Mouse (Mus musculus) cerebellum, adult 2 months (tissue): Measurements from ENCODE around the gene Ggta1. TPM values are rescaled to one million over a fixed set of nuclear protein-coding genes. Genes with fewer than 3 reads are reported as not detected.

Experiments
- DNase-seq, 2 experiments: peaks; one replicate each; pipeline ENCODE4 v3.0.0; 2021
- H3K27ac ChIP-seq: fragments of 200-500 bp; 2 replicates; pipeline ENCODE4 v1.5.1; 2012; ENCODE audit warnings: low read length, control low read depth, inconsistent platforms; ENCODE audit not compliant: insufficient read depth
- H3K27me3 ChIP-seq: fragments of 200-500 bp; 2 replicates; pipeline ENCODE4 v1.6.1; 2012; ENCODE audit warnings: inconsistent platforms, mild to moderate bottlenecking, low read length, moderate library complexity; ENCODE audit not compliant: control insufficient read depth, insufficient read depth
- H3K4me1 ChIP-seq: fragments of 200-500 bp; 2 replicates; pipeline ENCODE4 v1.6.1; 2011; ENCODE audit warnings: low read length; ENCODE audit not compliant: control insufficient read depth, insufficient read depth
- H3K4me3 ChIP-seq: fragments of 200-500 bp; replicated peaks from 2 replicates; pipeline ENCODE3; 2011; ENCODE audit warnings: mild to moderate bottlenecking, low read depth, low read length, control low read depth; ENCODE audit not compliant: insufficient read depth
- CTCF ChIP-seq: fragments of 200-500 bp; IDR thresholded peaks from 2 replicates; pipeline ENCODE4 v1.5.1; 2011; ENCODE audit warnings: low read depth, mild to moderate bottlenecking, control low read depth, low read length, moderate library complexity, borderline replicate concordance; ENCODE audit not compliant: insufficient read depth
- POLR2A ChIP-seq: fragments of 200-500 bp; IDR thresholded peaks from 2 replicates; pipeline ENCODE4 v1.6.1; 2011; ENCODE audit warnings: low read length, control low read depth, borderline replicate concordance; ENCODE audit not compliant: insufficient read depth
- WGBS: fragments of 180-500 bp; shearing (Covaris S2); methylation state at CpG from one replicate; pipeline ENCODE4 v1.1.7; 2018; 5-methylcytosine and 5-hydroxymethylcytosine counted together
- polyA plus RNA-seq: library from polyadenylated mRNA; depleted of rRNA; stranded (reverse); fragments of >200 nt; gene quantifications from 2 replicates; pipeline ENCODE4 v1.2.3, GENCODE M21; 2012; rRNA removed

The Ggta1 gene
- polyA plus RNA-seq = 1.2 and 1.5 TPM in 2 replicates

GRCm38 (mm10) chr2:35462791-35463281, at the start of gene Ggta1:
TSS of gene Ggta1 (minus strand) at chr2:35463231.
- WGBS = 34% methylated on average over 7 of the region's 7 CpGs
- no peak for TF ChIP-seq CTCF
- no peaks in the 10 kb centered on the region; the same call in 1 of the 2 replicates for H3K27me3 ChIP-seq
- peaks cover 2% of the 10 kb centered on the region for H3K4me1 ChIP-seq
- H3K4me3 ChIP-seq = peak within 1 kb of the TSS; percentile 56
- no peak for DNase-seq
- H3K27ac ChIP-seq = no peak within 1 kb of the TSS

- Histone ChIP-seq H3K27me3 (no peaks in the 10 kb centered on the region), H3K4me3 (no peak overlapping the region), H3K27ac (no peak overlapping the region), H3K4me1 (no peaks in the 10 kb centered on the region)
- over 99% methylated on average over 4 of the region's 4 CpGs for WGBS
- TF ChIP-seq CTCF (no peak), POLR2A (no peak)
- DNase-seq = no peak
Observed at GRCm38 (mm10) chr2:35512226-35512625, 49.2 kb upstream of the Ggta1 start.

GRCm38 (mm10) chr2:35510920-35511319, 47.9 kb upstream of the Ggta1 start:
- no peaks in the 10 kb centered on the region for H3K4me1 ChIP-seq
- no peak overlapping the region for H3K27ac ChIP-seq
- WGBS = 80% methylated on average over 1 of the region's 1 CpGs
- H3K4me3 ChIP-seq = no peak overlapping the region
- H3K27me3 ChIP-seq = no peaks in the 10 kb centered on the region
- TF ChIP-seq CTCF (no peak), POLR2A (no peak)
- DNase-seq = no peak

GRCm38 (mm10) chr2:35509888-35510287, 46.9 kb upstream of the Ggta1 start:
- no peak for DNase-seq
- 86% methylated on average over 4 of the region's 4 CpGs for WGBS
- no peak for TF ChIP-seq CTCF
- TF ChIP-seq POLR2A = no peak
- H3K4me1 ChIP-seq = no peaks in the 10 kb centered on the region
- no peaks in the 10 kb centered on the region for H3K27me3 ChIP-seq
- H3K27ac ChIP-seq = no peak overlapping the region
- no peak overlapping the region for H3K4me3 ChIP-seq

GRCm38 (mm10) chr2:35509343-35509667, 46.3 kb upstream of the Ggta1 start:
- TF ChIP-seq POLR2A = no peak
- TF ChIP-seq CTCF = no peak
- Histone ChIP-seq H3K4me1 (no peaks in the 10 kb centered on the region), H3K27ac (no peak overlapping the region), H3K27me3 (no peaks in the 10 kb centered on the region), H3K4me3 (no peak overlapping the region)
- WGBS = 71% methylated on average over 6 of the region's 6 CpGs
- no peak for DNase-seq

- peak in 1 of 2 experiments; percentile 5 for DNase-seq
- TF ChIP-seq POLR2A (no peak), CTCF (no peak)
- no peaks in the 10 kb centered on the region for H3K27me3 ChIP-seq
- H3K4me1 ChIP-seq = no peaks in the 10 kb centered on the region
- 26% methylated on average over 10 of the region's 10 CpGs for WGBS
- H3K4me3 ChIP-seq = no peak overlapping the region
- no peak overlapping the region for H3K27ac ChIP-seq
Observed at GRCm38 (mm10) chr2:35508597-35509342, 45.7 kb upstream of the Ggta1 start.

- Histone ChIP-seq H3K27me3 (no peaks in the 10 kb centered on the region), H3K4me3 (no peak overlapping the region), H3K4me1 (no peaks in the 10 kb centered on the region), H3K27ac (no peak overlapping the region)
- TF ChIP-seq POLR2A (no peak), CTCF (no peak)
- DNase-seq = no peak
- 66% methylated on average over 9 of the region's 9 CpGs for WGBS
Observed at GRCm38 (mm10) chr2:35507191-35507511, 44.1 kb upstream of the Ggta1 start.
